Mouse (Mus musculus): ENCODE measurements at regions not wholly inside any gene's neighbourhood (a gene's known extent, or its start where the extent isn't known, plus 50 kb on each side); places are given as distances from the start of the nearest gene placed in this dataset.
"Not testable (repeated sequence)": the region's sequence is repeated elsewhere in the genome, so short reads cannot be mapped to it uniquely, and the experiment has no call there.

DNA sequence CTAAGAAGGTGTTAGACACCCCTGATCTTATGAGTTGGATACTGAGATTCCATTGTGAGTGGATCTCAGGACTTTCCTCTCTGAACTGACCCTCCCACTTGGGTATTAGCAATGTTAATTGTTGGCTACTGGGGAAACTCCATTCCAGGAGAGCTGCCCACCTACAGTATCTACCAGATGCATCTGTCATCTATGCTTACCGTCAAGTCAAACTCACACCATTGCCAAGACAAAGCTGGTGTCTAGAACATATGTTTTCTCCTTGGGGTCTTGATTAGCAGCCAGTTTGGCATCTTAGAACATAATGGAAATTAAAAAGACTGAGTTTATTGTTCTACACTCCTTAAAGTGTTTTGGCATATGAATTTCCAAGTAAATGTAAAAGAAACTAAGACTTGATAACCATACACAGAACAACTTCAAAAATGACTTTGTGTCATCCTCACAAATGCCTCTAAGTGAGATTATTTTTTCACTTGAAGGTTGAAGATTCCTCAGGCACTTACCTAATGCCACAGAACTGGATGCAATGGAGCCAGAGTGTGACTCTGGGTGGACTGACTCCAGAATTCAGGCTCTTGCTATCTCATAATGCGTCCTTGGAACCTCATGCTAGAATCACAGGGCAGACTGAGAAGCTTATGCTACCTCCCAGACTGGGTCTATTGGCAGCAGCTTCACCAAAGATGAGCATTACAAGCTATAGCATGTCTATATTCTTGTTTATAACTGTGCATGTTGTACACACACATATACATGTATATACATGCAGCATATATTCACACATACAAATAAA, 107.5 kb upstream of the Rnf152 start:
- no peaks in the 10 kb centered on the region for H3K36me3 ChIP-seq
- no peak overlapping the region for H3K27ac ChIP-seq (replicated peaks)
- H3K4me3 ChIP-seq, result no peak overlapping the region
- no peaks in the 10 kb centered on the region for H3K27me3 ChIP-seq (ENCODE audit: low read depth, poor library complexity, severe bottlenecking)
- no peaks in the 10 kb centered on the region for H3K9me3 ChIP-seq (replicated peaks)
- H3K4me1 ChIP-seq, result no peaks in the 10 kb centered on the region
- WGBS, result 88% methylated on average over 2 of the region's 2 CpGs
- no peak for DNase-seq (ENCODE audit: low spot score)

DNA sequence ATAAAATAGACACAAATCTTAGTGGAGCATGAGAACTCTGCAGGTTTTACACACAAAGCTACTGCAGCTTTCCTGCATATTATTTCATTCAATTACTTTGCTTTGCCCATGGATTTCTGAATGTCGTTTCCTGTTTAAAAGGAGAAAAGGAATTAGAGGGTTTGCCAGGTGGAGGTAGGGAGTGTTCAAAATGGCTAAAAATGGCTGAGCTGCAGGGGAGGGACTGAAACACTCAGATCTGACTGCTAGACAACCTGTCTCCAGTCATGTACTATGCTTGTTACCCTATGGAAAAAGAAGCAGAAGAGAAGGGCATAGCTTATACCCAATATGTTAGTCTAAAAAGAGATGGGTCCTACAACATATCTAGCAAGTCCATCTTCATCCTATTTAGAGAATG, 106.2 kb upstream of the Rnf152 start:
- H3K27ac ChIP-seq (replicated peaks), result no peak overlapping the region
- H3K27me3 ChIP-seq (ENCODE audit: low read depth, poor library complexity, severe bottlenecking), result no peaks in the 10 kb centered on the region
- no peaks in the 10 kb centered on the region for H3K36me3 ChIP-seq
- no peak overlapping the region for H3K4me3 ChIP-seq
- DNase-seq (ENCODE audit: low spot score), result no peak
- no peaks in the 10 kb centered on the region for H3K4me1 ChIP-seq
- 84% methylated on average over 1 of the region's 1 CpGs for WGBS
- H3K9me3 ChIP-seq (replicated peaks), result no peaks in the 10 kb centered on the region

DNA sequence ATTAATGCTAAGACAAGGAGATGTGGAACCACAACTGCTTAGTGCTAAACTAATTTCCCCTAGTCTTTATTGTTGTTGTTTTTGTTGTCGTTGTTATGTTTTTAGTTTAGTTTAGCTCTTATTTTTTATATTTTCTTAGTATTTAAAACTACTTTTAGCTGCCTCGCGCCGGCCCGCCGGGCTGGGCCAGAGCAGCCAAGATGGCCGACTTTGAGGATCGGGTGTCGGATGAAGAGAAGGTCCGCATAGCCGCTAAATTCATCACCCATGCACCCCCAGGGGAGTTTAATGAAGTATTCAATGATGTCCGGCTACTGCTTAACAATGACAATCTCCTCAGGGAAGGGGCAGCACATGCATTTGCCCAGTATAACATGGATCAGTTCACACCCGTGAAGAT, 99.3 kb upstream of the Rnf152 start:
- not testable (repeated sequence) for H3K4me1 ChIP-seq; H3K9me3 ChIP-seq (replicated peaks); H3K27ac ChIP-seq (replicated peaks); H3K27me3 ChIP-seq (ENCODE audit: low read depth, poor library complexity, severe bottlenecking); H3K4me3 ChIP-seq; H3K36me3 ChIP-seq; DNase-seq (ENCODE audit: low spot score)
- WGBS, result 95% methylated on average over 13 of the region's 13 CpGs

DNA sequence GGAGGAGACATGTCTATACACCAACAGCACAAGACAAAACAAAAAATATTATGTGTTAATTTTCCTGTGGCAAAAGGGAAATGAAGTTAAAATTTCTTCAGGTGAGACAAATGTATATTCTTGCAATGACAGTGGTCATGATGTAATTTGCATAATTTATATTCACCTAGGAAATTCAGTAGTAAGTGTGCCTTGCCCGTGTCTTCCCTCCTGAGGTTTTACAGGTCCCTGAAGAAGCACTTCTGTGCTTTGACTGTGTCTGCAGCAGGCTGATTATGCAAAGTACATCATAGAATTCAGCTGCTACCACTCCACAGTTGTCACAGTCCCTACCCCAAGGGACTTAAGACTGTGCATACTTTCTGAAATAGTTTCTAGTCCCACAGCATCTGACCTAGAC, 98.2 kb upstream of the Rnf152 start:
- Histone ChIP-seq H3K4me3 (no peak overlapping the region), H3K27me3 (ENCODE audit: low read depth, poor library complexity, severe bottlenecking) (no peaks in the 10 kb centered on the region), H3K27ac (replicated peaks) (no peak overlapping the region), H3K36me3 (no peaks in the 10 kb centered on the region), H3K4me1 (no peaks in the 10 kb centered on the region), H3K9me3 (replicated peaks) (no peaks in the 10 kb centered on the region)
- no peak for DNase-seq (ENCODE audit: low spot score)
- 78% methylated on average over 1 of the region's 1 CpGs for WGBS

DNA sequence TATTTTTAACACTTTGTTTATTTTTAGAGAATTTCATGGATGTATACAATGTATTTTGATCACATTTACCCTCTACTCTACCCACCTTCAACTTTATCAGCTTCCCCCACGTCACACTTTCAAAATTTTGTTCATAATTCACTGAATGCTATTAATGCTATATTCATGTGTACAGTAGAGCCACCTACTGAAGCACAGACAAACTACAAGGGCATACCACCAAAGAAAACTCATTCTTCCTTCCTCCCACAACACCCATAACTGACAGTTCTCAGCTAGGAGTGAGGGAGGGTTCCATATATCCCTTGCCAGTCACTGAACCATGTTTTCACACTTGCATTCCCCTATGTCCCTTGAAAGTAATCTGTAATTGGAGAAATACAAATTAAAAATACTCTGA, 89.7 kb upstream of the Rnf152 start:
- H3K4me1 ChIP-seq, result no peaks in the 10 kb centered on the region
- 92% methylated on average over 1 of the region's 1 CpGs for WGBS
- H3K36me3 ChIP-seq, result no peaks in the 10 kb centered on the region
- no peak overlapping the region for H3K27ac ChIP-seq (replicated peaks)
- peaks cover 23% of the 10 kb centered on the region for H3K27me3 ChIP-seq (ENCODE audit: low read depth, poor library complexity, severe bottlenecking)
- H3K4me3 ChIP-seq, result no peak overlapping the region
- no peak for DNase-seq (ENCODE audit: low spot score)
- no peaks in the 10 kb centered on the region for H3K9me3 ChIP-seq (replicated peaks)

DNA sequence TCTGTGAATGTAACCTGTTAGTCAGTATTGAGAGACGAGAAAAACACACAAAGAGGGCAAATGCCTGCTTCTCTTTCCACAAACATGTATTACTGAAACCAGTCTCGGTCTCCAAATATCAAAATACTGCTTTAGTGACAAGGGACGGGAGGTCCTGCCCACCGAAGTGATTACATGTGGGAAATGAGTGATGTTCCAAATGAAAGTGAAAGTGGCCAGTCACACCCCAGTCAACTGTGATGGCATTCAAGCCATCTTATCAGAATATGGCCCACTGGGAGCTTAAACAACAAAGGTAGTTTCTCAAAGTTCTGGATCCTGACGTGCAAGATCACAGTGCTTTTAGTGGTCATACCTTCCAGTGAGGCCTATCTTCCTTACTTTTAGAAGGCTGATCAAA, 87.0 kb upstream of the Rnf152 start:
- Histone ChIP-seq H3K4me3 (no peak overlapping the region), H3K9me3 (replicated peaks) (no peaks in the 10 kb centered on the region), H3K27ac (replicated peaks) (no peak overlapping the region), H3K36me3 (no peaks in the 10 kb centered on the region), H3K27me3 (ENCODE audit: low read depth, poor library complexity, severe bottlenecking) (peaks cover 33% of the 10 kb centered on the region), H3K4me1 (peaks cover 16% of the 10 kb centered on the region)
- no peak for DNase-seq (ENCODE audit: low spot score)
- 88% methylated on average over 5 of the region's 5 CpGs for WGBS

DNA sequence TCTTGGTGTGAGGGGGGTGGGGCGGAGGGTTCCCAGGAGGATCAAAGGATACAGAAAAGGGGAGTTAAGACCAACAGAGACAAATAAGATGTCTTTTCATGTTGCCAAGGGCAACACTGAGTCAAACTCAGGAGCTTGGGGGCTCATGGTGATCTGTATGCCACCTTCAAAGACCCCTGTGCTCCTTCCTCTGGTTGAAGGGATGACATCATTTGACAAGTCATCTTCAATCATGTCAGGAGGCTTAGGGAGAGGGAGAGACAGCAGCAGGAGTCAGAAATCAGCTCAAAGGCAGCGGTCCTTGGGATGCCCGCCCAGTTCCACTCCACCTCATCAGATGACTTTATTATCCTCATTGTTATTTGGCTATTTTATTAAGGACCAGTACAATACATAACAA, 83.8 kb upstream of the Rnf152 start:
- no peak overlapping the region for H3K4me3 ChIP-seq
- DNase-seq (ENCODE audit: low spot score), result peak; percentile 37
- H3K27me3 ChIP-seq (ENCODE audit: low read depth, poor library complexity, severe bottlenecking), result peaks cover 61% of the 10 kb centered on the region
- H3K9me3 ChIP-seq (replicated peaks), result no peaks in the 10 kb centered on the region
- H3K27ac ChIP-seq (replicated peaks), result no peak overlapping the region
- no peaks in the 10 kb centered on the region for H3K36me3 ChIP-seq
- H3K4me1 ChIP-seq, result peaks cover 16% of the 10 kb centered on the region
- 29% methylated on average over 3 of the region's 3 CpGs for WGBS

DNA sequence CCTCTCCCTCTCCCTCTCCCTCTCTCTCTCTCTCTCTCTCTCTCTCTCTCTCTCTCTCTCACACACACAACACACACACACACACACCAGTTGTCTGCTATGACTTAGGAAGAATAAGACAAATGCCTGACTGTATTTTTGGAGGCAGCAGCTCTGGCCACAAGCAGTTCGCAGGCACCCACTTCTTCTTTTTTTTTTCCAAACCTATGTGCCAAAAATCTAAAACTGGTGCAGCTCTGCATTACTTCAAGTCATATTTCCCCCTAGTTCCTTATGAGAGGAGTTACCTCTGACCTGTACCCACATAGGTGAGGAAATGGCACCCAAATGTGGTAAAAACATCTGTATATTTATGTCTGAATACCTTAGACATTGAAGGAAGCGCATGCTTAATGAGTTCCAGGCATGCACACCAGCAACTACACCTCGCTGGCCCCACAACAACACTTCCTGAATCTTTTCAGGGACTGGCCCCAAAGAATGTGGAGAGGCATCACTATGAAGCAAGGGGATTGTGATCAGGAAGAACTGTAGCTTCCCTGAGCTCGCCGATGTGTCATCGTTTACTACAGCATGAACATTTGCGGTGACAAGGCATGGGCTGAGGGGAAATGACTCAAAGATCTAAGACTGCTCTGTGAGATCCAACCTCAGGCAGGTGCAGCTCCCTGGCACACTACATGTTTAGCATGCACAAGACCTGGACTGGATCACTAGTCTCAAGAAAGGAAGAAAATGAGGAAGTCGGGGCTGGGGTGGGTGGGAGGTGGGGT, 78.3 kb upstream of the Rnf152 start:
- WGBS, result 83% methylated on average over 8 of the region's 8 CpGs
- Histone ChIP-seq H3K9me3 (replicated peaks) (no peaks in the 10 kb centered on the region), H3K4me3 (no peak overlapping the region), H3K27ac (replicated peaks) (no peak overlapping the region), H3K4me1 (peaks cover 11% of the 10 kb centered on the region; the same call in 1 of the 2 replicates), H3K27me3 (ENCODE audit: low read depth, poor library complexity, severe bottlenecking) (peaks cover 42% of the 10 kb centered on the region), H3K36me3 (no peaks in the 10 kb centered on the region)
- no peak for DNase-seq (ENCODE audit: low spot score)

DNA sequence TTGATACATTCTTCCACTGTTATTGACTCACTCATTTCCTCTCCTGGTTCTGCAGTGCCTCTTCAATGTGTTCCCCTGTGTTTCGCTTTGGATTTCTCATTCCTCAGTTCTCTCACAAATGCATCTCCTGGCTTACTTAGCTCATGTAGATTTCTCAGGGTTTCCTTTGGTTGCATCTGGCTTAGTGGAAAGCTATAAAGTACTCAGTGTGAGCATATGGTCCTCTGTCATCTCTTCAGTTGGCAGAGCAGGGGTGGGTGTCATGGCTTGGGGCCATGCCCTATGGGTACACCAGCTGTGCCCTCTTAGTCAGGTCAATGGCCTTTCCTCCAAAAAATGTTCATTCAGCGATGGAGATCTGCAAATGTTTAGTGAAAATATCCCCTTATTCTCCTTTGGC, 77.4 kb upstream of the Rnf152 start:
- no peak for DNase-seq (ENCODE audit: low spot score)
- Histone ChIP-seq H3K9me3 (replicated peaks) (no peaks in the 10 kb centered on the region), H3K4me3 (no peak overlapping the region), H3K27ac (replicated peaks) (no peak overlapping the region), H3K27me3 (ENCODE audit: low read depth, poor library complexity, severe bottlenecking) (peaks cover 37% of the 10 kb centered on the region), H3K36me3 (no peaks in the 10 kb centered on the region), H3K4me1 (0 out of 2 replicates have a peak, but pooled peaks cover 6% of the 10 kb centered on the region)
- WGBS, result 81% methylated on average over 2 of the region's 2 CpGs

DNA sequence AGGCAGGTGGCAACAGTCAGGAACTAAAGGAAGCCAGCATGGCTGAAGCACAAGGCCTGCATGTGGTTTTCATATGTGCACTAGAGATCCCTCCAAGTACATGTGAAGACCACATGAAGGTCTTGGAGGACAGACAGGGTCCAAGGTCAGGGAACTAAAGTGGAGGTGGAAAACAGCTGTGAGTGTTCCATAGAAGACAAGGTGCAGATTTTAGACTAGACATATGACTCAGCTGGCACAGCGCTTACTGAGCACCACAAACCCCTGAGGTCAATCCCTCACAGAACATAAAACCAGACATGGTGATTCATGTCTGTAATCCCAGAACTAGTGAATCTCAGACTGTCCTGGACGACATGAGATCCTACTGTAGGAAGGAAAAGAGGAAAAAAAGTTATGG, 75.3 kb upstream of the Rnf152 start:
- Histone ChIP-seq H3K27ac (replicated peaks) (no peak overlapping the region), H3K4me3 (no peak overlapping the region), H3K4me1 (0 out of 2 replicates have a peak, but pooled peaks cover 6% of the 10 kb centered on the region), H3K27me3 (ENCODE audit: low read depth, poor library complexity, severe bottlenecking) (peaks cover 15% of the 10 kb centered on the region), H3K9me3 (replicated peaks) (no peaks in the 10 kb centered on the region), H3K36me3 (no peaks in the 10 kb centered on the region)
- no peak for DNase-seq (ENCODE audit: low spot score)
- 85% methylated on average over 2 of the region's 2 CpGs for WGBS

DNA sequence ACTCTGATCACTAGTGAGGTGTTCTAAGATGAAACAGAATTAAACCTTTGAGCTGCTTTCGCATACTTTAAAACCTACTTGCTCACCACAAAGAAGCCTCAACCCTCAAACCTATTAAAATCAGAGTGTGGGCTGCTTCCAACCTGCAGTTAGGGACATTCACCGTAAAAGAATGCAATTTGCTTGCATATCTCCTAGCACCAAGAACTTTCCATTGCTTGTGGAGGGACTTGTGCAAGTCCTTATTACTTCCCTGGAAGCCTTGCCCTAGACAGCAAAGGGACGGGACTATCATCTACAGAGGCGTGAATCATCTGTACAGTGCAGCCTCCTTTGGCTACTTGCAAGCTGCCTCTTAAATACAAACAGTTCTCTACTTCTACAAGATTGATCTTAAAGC, 74.2 kb upstream of the Rnf152 start:
- DNase-seq (ENCODE audit: low spot score), result no peak
- peaks cover 5% of the 10 kb centered on the region for H3K27me3 ChIP-seq (ENCODE audit: low read depth, poor library complexity, severe bottlenecking)
- H3K4me1 ChIP-seq, result peaks cover 17% of the 10 kb centered on the region
- H3K9me3 ChIP-seq (replicated peaks), result no peaks in the 10 kb centered on the region
- no peak overlapping the region for H3K4me3 ChIP-seq
- no peaks in the 10 kb centered on the region for H3K36me3 ChIP-seq
- H3K27ac ChIP-seq (replicated peaks), result no peak overlapping the region
- WGBS, result 93% methylated on average over 4 of the region's 4 CpGs

DNA sequence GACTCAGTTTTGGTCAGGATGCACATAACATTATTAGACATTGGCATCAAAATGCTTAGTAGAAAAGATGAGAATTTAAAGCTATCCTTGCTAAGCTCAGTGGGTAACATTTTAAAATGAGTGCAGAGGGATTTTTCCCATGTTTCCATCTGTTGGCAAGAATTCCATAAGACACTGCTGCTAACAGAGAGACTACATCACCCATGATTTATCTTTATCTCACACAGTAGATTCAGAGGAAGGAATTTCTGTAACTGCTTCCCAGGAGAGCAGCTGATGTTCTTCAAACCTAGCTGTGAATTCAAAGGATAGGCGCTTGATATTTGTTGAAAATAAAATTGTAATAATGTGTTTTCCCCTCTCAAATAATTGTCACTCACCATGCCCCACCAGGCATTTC, 71.7 kb upstream of the Rnf152 start:
- no peak for DNase-seq (ENCODE audit: low spot score)
- 92% methylated on average over 1 of the region's 1 CpGs for WGBS
- Histone ChIP-seq H3K4me3 (no peak overlapping the region), H3K27me3 (ENCODE audit: low read depth, poor library complexity, severe bottlenecking) (peaks cover 4% of the 10 kb centered on the region; the same call in 1 of the 2 replicates), H3K4me1 (peaks cover 21% of the 10 kb centered on the region), H3K27ac (replicated peaks) (no peak overlapping the region), H3K9me3 (replicated peaks) (no peaks in the 10 kb centered on the region), H3K36me3 (no peaks in the 10 kb centered on the region)

DNA sequence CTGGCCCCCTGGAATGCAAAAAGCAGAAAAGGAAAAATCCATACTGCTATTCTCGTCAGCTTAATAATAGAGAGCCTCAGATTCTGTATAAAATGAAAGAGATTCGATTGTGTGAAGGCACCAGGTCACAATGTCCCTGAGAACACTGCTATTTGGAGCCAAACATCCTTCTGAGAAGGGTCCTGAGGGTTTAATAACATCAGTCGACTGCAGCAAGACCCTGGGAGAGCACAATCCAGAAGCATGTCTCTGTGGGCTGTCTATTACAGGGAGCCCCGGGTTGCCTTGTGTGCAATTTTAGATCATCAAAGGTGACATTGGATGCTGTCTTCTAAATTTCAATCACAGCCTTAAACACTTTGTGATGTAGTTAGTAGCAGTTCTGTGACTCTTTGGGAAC, 69.6 kb upstream of the Rnf152 start:
- Histone ChIP-seq H3K36me3 (no peaks in the 10 kb centered on the region), H3K9me3 (replicated peaks) (no peaks in the 10 kb centered on the region), H3K4me1 (peaks cover 21% of the 10 kb centered on the region), H3K27ac (replicated peaks) (0 out of 2 replicates have a peak overlapping the region, but pooled peaks have one; percentile 5), H3K27me3 (ENCODE audit: low read depth, poor library complexity, severe bottlenecking) (0 out of 2 replicates have a peak, but pooled peaks cover 4% of the 10 kb centered on the region), H3K4me3 (no peak overlapping the region)
- DNase-seq (ENCODE audit: low spot score), result no peak
- 44% methylated on average over 4 of the region's 4 CpGs for WGBS
